Mouse (Mus musculus): ENCODE data around the gene Bad. TPM values are rescaled to one million over a fixed set of nuclear protein-coding genes. Genes with fewer than 3 reads are reported as not detected.
A peak's percentile ranks its signal among the peaks of the same experiment; 100 is the strongest.

Gene Bad
- polyA plus RNA-seq, 1 experiment from 2014 or later: 61.7 TPM

DNA sequence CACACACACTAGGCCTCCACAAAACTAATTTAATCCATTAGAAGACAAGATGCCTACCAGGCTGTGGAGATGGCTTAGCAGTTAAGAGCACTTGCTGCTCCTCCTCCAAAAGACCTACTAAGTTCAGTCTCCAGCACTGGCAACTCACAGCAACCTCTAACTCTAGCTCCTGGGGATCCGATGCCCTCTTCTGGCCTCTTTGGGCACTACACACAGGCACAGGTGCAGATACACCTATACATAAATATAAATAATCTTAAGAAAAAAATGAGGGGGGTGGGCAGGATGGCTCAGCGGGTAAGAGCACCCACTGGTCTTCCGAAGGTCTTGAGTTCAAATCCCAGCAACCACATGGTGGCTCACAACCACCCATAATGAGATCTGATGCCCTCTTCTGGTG lies 5.4 kb upstream of the Bad start:
- Histone ChIP-seq H3K4me3 (ENCODE audit: low read depth, low read length) (no peak overlapping the region), H3K4me2 (replicated peaks; ENCODE audit: low read depth, low read length) (no peak overlapping the region), H3K36me3 (ENCODE audit: control insufficient read depth, insufficient read depth, low read length) (no peaks in the 10 kb centered on the region), H3K27me3 (ENCODE audit: control insufficient read depth, insufficient read depth, low read length) (peaks cover 49% of the 10 kb centered on the region), H3K27ac (ENCODE audit: low read depth, low read length) (no peak overlapping the region), H3K9me3 (ENCODE audit: control insufficient read depth, low read length) (no peaks in the 10 kb centered on the region), H3K9ac (ENCODE audit: low read depth, low read length) (no peak overlapping the region), H3K4me1 (replicated peaks; ENCODE audit: control insufficient read depth, insufficient read depth, low read length) (peaks cover 12% of the 10 kb centered on the region; the same call in 1 of the 2 replicates)
- ATAC-seq (ENCODE audit: low FRiP score) (no peak), DNase-seq (ENCODE audit: low spot score) (no peak)
- WGBS: 21% methylated on average over 3 of the region's 3 CpGs

DNA sequence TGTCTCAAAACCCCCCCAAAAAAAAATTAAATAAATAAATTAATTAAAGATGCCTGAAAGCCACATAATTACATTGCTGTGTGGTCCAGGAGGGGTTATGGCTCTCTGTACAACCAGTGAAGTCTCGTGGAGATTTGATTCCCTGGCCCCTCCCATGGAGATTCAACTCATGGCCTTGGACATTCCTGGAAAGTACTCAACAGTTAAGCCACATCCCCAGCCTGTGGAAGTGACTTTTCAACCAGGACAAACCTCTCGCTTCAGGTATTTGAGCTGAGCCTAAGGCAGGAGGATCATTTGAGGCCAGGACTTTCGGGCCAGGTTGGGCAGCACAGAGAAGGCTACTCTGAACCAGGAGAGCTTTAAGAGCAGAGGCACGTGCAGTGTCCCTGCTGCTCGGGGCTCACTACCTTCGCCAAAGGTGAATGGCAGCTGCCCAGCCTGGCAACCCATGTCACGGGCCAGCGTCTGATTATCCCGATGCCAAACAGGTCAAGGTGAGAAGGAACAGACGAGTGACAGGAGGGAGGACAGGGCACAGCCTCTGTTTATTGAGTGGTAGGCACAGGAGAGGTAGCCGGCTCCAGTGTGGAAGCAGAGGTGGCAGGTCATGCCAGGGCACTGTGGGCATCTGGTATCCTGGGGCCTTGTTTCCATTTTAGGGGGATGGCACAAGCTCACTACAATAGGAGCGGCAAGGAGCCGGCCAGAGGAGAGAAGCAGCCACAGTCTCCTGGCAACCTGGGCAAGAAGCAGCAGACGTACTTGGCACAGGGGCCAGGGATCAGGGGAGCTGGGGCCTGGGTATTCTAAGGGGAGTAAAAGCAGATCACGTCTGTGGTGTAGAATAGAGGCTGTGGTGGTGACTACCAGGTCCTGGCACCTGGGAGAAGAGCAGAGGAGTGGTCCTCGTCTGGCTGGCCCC lies 3.9 kb upstream of the Bad start:
- Histone ChIP-seq H3K27ac (ENCODE audit: low read depth, low read length) (no peak overlapping the region), H3K36me3 (ENCODE audit: control insufficient read depth, insufficient read depth, low read length) (no peaks in the 10 kb centered on the region), H3K4me2 (replicated peaks; ENCODE audit: low read depth, low read length) (no peak overlapping the region), H3K4me3 (ENCODE audit: low read depth, low read length) (no peak overlapping the region), H3K9me3 (ENCODE audit: control insufficient read depth, low read length) (no peaks in the 10 kb centered on the region), H3K27me3 (ENCODE audit: control insufficient read depth, insufficient read depth, low read length) (peaks cover 35% of the 10 kb centered on the region), H3K4me1 (replicated peaks; ENCODE audit: control insufficient read depth, insufficient read depth, low read length) (peaks cover 12% of the 10 kb centered on the region), H3K9ac (ENCODE audit: low read depth, low read length) (no peak overlapping the region)
- 83% methylated on average over 16 of the region's 16 CpGs for WGBS
- ATAC-seq (ENCODE audit: low FRiP score) (no peak), DNase-seq (ENCODE audit: low spot score) (no peak)

DNA sequence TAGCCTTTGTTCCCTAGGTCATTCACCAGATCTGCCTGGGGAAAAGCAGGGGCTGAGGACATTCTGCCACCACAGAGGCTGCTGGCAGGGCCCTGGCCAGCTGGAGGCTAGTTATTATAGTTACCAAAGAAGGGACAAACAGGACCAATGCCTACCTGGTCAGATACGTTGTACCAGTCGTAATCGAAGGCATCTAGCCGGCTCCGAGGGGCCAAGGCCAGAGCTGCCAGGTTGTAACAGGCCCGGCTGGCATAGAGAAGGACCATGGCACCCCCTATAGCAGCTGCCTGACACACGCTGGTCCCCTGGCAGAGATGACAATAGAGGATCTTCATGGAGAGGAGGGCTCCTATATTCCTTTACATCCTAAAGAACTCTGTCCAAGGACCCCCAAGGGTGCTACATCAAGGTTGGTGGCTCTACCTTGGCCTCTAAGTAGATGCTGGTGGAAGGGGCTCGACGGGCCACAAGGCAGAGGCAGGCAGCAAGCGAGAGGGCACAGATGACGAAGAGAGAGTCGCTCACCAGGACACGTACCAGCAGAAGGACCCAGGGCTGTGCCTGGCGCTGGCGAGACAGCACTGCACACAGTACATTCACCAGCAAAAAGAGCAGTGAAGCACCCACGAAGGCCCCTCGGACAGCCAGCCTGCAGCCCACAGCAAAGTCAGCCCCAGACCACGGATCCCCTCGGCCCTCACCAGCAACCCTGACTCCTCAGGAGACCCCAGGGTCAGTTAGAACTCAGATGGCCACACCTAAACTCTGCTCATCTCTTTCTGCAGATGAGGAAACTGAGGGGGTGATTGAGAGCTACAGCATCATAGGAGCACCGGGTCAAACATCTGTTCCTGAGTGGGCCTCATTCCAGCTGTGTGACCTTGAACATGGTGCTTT lies 2.3 kb upstream of the Bad start:
- H3K4me3 ChIP-seq (ENCODE audit: low read depth, low read length): no peak overlapping the region
- WGBS: 91% methylated on average over 20 of the region's 20 CpGs

DNA sequence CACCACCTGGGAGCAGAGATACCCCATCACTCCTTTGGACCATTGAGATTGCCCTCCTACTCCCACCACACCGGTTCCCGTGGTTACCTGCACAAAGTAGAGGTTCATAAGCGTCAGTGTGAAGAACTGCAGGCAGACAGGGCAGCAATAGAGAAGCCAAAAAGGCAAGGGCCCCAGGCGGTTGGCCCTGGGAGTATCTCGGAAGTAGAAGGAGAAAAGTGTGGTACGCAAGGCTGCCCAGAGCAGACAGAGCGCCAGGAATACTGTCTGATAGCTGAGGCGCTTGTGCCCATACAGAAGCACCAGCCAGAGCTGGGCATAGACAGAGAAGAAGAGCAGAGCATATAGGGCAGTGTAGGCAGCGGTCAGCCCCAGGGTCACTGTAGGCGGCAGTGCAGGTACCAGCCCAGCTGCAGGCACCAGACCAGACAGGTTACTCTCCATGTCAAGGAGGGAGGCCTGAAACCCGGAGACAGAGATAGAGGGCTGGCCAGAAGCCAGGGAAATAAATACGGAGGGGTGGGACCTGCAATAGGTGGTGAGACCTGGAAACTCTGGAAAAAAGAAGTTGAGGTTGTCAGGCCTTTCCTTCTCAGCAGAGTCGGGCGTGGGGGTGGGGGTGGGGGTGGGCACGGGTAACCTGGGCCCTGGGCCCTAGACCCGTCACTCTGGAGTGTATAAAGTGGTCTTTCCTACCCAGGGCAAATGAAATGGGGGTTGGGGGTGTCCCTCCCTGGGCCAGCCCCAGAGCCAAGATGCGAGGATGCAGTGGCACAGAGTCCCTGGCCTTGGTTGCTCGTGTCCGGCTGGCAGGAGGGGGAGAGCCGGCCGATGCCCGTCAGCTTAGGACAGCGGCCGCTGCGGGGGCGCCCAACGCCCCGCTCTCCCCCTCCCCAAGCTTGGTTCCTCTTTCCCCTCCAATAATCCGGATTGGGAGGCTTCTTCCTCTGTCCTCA lies 987 bp upstream of the Bad start:
- 31% methylated on average over 23 of the region's 29 CpGs for WGBS
- Histone ChIP-seq H3K9ac (ENCODE audit: low read depth, low read length) (peak overlapping the region; percentile 88), H3K36me3 (ENCODE audit: control insufficient read depth, insufficient read depth, low read length) (no peaks in the 10 kb centered on the region), H3K4me1 (replicated peaks; ENCODE audit: control insufficient read depth, insufficient read depth, low read length) (peaks cover 7% of the 10 kb centered on the region), H3K27me3 (ENCODE audit: control insufficient read depth, insufficient read depth, low read length) (peaks cover 6% of the 10 kb centered on the region), H3K4me2 (replicated peaks; ENCODE audit: low read depth, low read length) (peak overlapping the region; percentile 99), H3K27ac (ENCODE audit: low read depth, low read length) (no peak overlapping the region; the same call in 1 of the 2 replicates), H3K4me3 (ENCODE audit: low read depth, low read length) (peak overlapping the region; percentile 69), H3K9me3 (ENCODE audit: control insufficient read depth, low read length) (no peaks in the 10 kb centered on the region)
- DNase-seq (ENCODE audit: low spot score) (no peak), ATAC-seq (ENCODE audit: low FRiP score) (peak; percentile 17)

More for the DNA sequence above, 2.3 kb upstream of the Bad start:
- no peak overlapping the region for H3K9ac ChIP-seq (ENCODE audit: low read depth, low read length)
- H3K27me3 ChIP-seq (ENCODE audit: control insufficient read depth, insufficient read depth, low read length): peaks cover 19% of the 10 kb centered on the region
- no peak for DNase-seq (ENCODE audit: low spot score)
- ATAC-seq (ENCODE audit: low FRiP score): no peak
- H3K4me2 ChIP-seq (replicated peaks; ENCODE audit: low read depth, low read length): no peak overlapping the region
- H3K27ac ChIP-seq (ENCODE audit: low read depth, low read length): no peak overlapping the region
- peaks cover 7% of the 10 kb centered on the region for H3K4me1 ChIP-seq (replicated peaks; ENCODE audit: control insufficient read depth, insufficient read depth, low read length)
- H3K9me3 ChIP-seq (ENCODE audit: control insufficient read depth, low read length): no peaks in the 10 kb centered on the region
- no peaks in the 10 kb centered on the region for H3K36me3 ChIP-seq (ENCODE audit: control insufficient read depth, insufficient read depth, low read length)

DNA sequence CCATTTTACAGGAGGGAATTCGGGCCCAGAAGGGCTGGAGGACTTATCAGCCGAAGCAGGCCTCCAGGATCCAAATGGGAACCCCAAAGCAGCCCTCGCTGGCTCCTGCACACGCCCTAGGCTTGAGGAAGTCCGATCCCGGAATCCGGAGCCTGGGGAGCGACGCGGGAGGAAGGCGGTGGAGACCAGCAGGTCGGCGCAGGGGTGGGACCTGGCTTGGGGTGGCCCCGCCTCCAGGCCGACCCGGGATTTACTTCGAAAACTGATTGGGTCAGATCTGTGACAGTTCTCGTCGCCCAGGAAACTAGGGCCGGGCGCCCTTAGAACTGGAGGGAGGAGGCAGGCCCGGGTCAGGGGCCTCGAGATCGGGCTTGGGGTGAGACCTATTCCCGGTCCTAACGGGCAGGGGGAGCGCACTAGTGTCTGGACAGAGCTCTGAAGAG lies 609 bp downstream of the Bad start, which contains the start of gene Gpr137:
Gene Gpr137 (minus strand): TSS at position 232 of the 443 bp plus-strand sequence.
- Histone ChIP-seq H3K36me3 (ENCODE audit: control insufficient read depth, insufficient read depth, low read length) (no peaks in the 10 kb centered on the region), H3K9me3 (ENCODE audit: control insufficient read depth, low read length) (no peaks in the 10 kb centered on the region)
- under 1% methylated on average over 26 of the region's 27 CpGs for WGBS

DNA sequence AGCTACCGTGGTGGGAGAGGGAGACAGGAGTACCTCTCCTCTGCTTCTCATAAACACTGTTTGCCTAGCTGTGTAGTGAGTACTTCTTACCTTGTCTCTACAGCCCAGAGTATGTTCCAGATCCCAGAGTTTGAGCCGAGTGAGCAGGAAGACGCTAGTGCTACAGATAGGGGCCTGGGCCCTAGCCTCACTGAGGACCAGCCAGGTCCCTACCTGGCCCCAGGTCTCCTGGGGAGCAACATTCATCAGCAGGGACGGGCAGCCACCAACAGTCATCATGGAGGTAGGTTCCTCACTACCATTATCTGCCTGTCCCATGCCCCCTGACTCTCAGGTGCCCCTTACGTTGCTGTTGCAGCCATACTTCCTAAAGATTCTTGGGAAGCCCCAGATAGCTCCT lies 1.1 kb downstream of the Bad start:
- Histone ChIP-seq H3K27me3 (ENCODE audit: control insufficient read depth, insufficient read depth, low read length) (no peaks in the 10 kb centered on the region), H3K9me3 (ENCODE audit: control insufficient read depth, low read length) (no peaks in the 10 kb centered on the region), H3K27ac (ENCODE audit: low read depth, low read length) (peak overlapping the region; percentile 93; the same call in 1 of the 2 replicates), H3K9ac (ENCODE audit: low read depth, low read length) (peak overlapping the region; percentile 86), H3K4me2 (replicated peaks; ENCODE audit: low read depth, low read length) (peak overlapping the region; percentile 99), H3K4me1 (replicated peaks; ENCODE audit: control insufficient read depth, insufficient read depth, low read length) (peaks cover 7% of the 10 kb centered on the region), H3K36me3 (ENCODE audit: control insufficient read depth, insufficient read depth, low read length) (no peaks in the 10 kb centered on the region), H3K4me3 (ENCODE audit: low read depth, low read length) (peak overlapping the region; percentile 69)
- WGBS: 26% methylated on average over 5 of the region's 5 CpGs
- no peak; the same call in none of the 2 replicates for ATAC-seq (ENCODE audit: low FRiP score)
- DNase-seq (ENCODE audit: low spot score): no peak

More for the DNA sequence above, 609 bp downstream of the Bad start, which contains the start of gene Gpr137:
- Histone ChIP-seq H3K4me2 (replicated peaks; ENCODE audit: low read depth, low read length) (peak within 1 kb of the TSS; percentile 99), H3K4me1 (replicated peaks; ENCODE audit: control insufficient read depth, insufficient read depth, low read length) (peaks cover 7% of the 10 kb centered on the region), H3K27me3 (ENCODE audit: control insufficient read depth, insufficient read depth, low read length) (no peaks in the 10 kb centered on the region), H3K27ac (ENCODE audit: low read depth, low read length) (peak within 1 kb of the TSS; percentile 93), H3K4me3 (ENCODE audit: low read depth, low read length) (peak within 1 kb of the TSS; percentile 69), H3K9ac (ENCODE audit: low read depth, low read length) (peak within 1 kb of the TSS; percentile 88)
- DNase-seq (ENCODE audit: low spot score): peak; percentile 88
- ATAC-seq (ENCODE audit: low FRiP score): peak; percentile 83

DNA sequence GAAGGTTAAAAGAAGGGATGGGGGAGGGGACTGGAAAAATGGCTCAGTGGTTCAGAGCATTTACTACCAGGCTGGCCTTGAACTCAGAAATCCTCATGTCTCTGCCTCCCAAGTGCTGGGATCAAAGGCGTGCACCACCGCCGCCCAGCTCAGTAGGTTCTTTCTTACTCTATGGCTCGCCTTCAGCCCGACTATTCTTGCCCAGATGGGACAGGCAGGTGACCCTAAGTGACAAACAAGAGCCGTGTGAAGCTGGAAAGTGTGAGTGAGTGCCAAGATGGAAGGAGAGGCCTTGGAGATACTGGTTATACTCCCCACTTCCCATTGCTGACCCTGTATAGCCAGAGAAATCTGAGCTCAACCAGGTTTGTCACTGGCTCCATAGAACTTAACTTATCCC lies 2.0 kb downstream of the Bad start:
- Histone ChIP-seq H3K27me3 (ENCODE audit: control insufficient read depth, insufficient read depth, low read length) (no peaks in the 10 kb centered on the region), H3K36me3 (ENCODE audit: control insufficient read depth, insufficient read depth, low read length) (no peaks in the 10 kb centered on the region), H3K9ac (ENCODE audit: low read depth, low read length) (no peak overlapping the region), H3K9me3 (ENCODE audit: control insufficient read depth, low read length) (no peaks in the 10 kb centered on the region), H3K27ac (ENCODE audit: low read depth, low read length) (no peak overlapping the region), H3K4me2 (replicated peaks; ENCODE audit: low read depth, low read length) (no peak overlapping the region), H3K4me3 (ENCODE audit: low read depth, low read length) (no peak overlapping the region), H3K4me1 (replicated peaks; ENCODE audit: control insufficient read depth, insufficient read depth, low read length) (peaks cover 7% of the 10 kb centered on the region)
- no peak for DNase-seq (ENCODE audit: low spot score)
- no peak for ATAC-seq (ENCODE audit: low FRiP score)
- 95% methylated on average over 6 of the region's 6 CpGs for WGBS

Measured in hindbrain, embryonic 11.5 days (tissue).